Mouse (Mus musculus) liver, postnatal 0 days (tissue): ENCODE data around the gene Ddx4.

Source experiments
- CTCF ChIP-seq: sonication (generic); IDR thresholded peaks from 2 replicates; pipeline ENCODE4 v1.5.1; 2016; ENCODE audit warnings: antibody characterized with exemption, low read depth
- EP300 ChIP-seq: IDR thresholded peaks from 2 replicates; pipeline ENCODE4 v1.6.1; 2016; ENCODE audit warnings: antibody characterized with exemption, low read depth, mild to moderate bottlenecking

GRCm38 (mm10) chr13:112659986-112660573 lies 7.8 kb upstream of the Ddx4 start:
- TF ChIP-seq CTCF = no peak
- TF ChIP-seq EP300 = no peak
